Mouse (Mus musculus): ENCODE measurements around the gene Secisbp2.
A peak's percentile ranks its signal among the peaks of the same experiment; 100 is the strongest.
"Not testable (repeated sequence)": the region's sequence is repeated elsewhere in the genome, so short reads cannot be mapped to it uniquely, and the experiment has no call there.

The Secisbp2 gene

DNA sequence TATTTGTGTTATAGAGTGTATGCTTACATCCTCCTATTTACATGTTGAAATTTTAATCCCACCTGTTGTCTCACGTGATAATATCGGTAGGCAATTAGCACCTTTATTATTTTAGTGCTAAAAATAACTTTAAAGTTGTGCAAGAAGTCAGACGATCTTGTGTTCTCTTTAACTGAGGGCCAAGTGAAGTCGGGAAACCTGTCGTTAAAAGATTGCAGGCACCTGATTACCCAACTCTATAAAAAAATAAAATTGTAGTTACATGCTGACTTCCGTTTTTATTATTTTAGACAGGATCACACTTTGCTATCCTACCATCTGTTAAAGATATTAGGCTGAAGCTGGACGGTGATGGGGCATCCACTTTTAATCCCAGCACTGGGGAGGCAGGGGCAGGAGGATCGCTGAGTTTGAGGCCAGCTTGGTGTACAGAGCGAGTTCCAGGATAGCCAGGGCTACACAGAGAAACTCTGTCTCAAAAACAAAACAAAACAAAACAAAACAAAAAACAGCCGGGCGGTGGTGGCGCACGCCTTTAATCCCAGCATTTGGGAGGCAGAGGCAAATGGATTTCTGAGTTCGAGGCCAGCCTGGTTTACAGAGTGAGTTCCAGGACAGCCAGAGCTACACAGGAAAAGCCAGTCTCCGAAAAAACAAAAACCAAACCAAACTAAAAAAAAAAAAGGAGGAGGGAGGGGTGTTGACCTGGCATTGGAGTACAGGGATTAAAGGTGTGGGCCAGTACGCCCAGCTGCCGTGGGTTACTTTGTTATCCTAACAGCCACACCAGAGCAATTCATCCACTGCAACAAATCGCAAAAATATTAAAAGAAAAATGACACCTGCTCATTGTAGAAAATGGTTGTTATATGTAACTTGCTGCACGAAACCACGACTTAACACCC lies 7.3 kb upstream of the Secisbp2 start:
- no peak for DNase-seq (ENCODE audit: low spot score)

DNA sequence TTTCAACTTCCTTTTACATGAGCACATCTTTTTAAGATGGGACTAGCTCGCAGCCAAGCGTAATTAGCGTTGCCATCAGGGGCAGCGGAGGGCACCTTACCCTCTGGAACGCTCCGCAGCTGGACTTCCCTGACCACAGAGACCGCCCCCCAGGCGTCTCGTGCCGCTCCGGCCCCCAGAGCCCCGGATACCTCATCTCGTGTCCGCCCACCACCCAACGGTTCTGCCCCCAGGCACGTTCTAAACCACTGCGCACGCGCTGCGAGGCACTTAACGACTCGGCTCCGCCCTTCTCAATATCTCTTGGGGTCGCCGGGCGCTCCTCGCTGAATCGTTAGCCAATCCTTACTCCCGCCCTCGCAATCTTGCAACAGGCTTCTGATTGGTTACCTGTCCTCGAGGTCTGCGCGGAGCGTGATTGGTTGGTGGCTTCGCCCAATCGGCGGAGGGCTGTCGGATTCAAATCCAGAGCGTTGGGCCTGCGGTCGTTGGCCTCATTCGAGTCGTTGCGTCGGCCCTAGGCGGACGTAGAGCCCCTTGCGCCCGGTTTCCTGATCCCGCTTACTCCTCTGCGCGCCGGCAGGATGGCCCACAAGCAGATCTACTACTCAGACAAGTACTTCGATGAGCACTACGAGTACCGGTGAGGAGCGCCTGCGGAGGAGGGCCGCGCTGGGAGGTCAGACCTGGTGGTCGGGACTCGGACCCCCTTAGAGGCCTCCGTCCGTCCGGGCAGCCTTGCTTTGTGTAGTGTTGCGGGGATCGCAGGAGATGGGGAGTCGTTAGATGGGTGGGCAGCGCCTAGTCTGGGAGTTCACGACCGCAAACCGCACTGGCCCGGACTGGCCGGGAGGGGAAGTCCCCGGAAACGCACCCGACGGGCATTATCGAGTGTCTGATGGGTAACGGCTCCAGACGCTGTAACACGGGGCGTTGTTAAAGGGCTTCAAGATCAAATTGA lies 6.4 kb upstream of the Secisbp2 start, which contains the start of gene Cks2:
Gene Cks2 (plus strand): TSS at position 404 of the 961 bp plus-strand sequence.
- DNase-seq (ENCODE audit: low spot score) = peak; percentile 87

DNA sequence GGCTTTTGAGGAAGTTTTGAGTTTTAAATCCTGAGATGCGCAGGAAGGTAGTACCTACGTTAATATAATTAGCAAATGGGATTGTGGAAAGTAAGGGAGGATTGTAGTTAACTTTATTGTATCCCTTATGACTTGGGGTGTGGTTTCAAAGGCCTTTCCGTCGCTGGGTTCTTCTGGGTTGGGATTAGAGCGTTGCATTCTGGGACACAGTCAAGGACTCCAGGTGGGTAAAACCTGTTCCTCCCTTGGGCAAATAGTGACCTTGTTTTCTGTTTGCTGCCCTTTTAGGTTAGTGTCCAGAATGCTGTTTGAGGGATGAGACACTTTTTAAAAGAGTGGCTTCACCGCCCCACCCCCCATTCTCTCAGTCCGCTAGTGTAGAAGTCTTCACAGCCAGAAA lies 5.6 kb upstream of the Secisbp2 start:
- no peak for DNase-seq (ENCODE audit: low spot score)

DNA sequence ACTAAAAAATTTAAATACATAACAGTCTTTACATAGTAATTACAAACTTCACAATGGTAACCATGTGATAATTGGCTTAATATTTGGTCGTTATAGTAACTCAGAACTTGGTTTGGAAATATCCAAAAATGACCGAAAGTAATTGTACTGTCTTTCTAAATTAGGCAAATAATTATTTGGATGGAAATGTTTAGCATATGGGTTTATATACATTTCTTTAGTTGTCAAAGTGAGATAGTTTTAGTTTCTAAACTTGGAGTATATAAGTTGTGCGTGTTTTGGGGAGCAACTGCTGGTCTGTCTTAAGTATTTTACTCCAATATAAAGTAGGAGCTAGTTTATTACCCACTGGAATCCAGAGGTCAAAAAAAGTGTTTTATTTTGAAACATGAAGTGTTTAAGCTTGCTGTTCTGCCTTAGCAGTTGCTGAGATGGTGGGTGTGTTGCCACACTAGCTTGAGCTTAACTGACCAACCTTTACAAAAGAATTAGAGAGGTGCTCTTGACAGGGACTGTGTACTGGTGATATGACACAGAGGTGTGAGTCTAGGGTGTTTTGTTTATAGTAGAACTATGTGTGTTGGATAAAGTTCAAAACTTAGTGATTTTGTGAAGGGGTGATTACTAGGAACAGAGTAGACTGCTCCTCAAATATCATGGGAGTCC lies 5.0 kb upstream of the Secisbp2 start:
- no peak for DNase-seq (ENCODE audit: low spot score)

DNA sequence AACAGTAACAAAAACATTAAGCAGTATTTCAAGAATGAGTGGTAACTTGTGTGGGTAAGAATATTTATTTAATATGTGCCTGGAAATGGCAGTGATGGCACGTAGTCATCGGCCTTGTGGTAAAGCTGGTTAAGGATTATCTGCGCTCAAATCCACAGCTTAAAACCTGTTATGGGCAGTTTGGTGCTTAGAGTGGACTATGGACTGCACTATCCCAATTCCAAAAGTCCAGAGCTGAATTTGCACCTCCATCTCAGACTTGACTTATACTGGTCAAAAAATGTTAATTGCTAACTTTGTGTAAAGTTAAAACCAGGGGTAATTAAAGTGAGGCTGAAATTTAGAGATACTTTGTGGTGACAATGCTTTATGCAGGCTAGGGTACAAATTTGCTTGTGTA lies 3.7 kb upstream of the Secisbp2 start:
- no peak for DNase-seq (ENCODE audit: low spot score)

DNA sequence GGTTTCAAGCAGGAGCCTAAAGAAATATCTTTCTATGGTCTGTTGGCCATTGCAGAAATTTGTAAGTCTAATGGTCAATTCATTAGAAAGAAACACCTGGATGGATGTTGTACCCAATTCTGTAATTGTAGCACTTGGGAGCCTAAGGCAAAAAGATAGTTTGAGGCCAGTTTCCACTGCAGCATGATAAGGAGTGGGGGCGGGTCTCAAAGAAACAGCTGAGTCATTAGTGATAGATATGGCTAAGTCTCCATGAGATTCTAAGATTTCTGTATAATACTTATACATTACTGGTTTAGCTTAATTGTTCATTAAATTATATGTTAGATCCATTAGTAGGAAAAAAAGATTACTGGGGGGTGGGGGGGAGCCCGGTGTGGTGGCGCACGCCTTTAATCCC lies 3.3 kb upstream of the Secisbp2 start:
- no peak for DNase-seq (ENCODE audit: low spot score)

DNA sequence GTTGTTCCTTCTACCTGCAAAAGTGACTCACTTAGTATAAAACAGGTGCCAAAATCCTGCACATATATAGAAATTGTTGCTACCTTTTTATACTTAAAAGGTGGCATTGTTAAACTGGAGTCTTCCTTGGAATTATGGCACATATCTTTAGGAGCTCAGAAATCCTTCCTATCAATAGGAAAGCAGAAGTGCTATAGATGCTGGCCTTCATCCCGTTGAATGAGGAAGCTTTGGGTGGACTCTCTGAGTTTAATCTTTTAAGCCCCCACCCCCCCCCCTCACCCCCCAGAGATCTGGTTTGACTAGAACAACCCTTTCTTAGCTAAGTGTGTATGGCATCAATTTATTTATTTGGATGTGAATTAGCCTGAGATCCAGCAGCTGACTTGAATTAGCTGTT lies 1.8 kb upstream of the Secisbp2 start:
- DNase-seq (ENCODE audit: low spot score) = no peak

DNA sequence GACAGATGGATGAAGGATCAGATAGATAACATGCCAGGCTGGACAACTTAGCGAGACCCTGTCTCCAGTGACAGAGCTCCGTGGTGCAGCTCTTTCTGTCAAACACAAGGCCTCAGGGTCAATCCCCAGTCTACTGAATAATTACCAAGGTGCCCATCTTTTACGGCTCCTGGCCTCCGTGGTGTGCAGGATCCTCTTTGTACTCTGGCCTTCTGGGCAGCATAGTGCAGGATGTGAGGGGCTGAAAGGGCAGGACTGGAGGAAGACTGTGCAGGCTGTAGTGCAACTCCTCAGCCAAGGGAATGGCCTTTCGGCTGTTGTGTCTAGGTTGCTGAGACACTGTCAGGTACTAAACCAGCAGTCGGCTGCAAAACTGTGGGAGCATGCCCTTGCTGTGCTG lies 1.7 kb downstream of the Secisbp2 start:
- no peak for DNase-seq (ENCODE audit: low spot score)

DNA sequence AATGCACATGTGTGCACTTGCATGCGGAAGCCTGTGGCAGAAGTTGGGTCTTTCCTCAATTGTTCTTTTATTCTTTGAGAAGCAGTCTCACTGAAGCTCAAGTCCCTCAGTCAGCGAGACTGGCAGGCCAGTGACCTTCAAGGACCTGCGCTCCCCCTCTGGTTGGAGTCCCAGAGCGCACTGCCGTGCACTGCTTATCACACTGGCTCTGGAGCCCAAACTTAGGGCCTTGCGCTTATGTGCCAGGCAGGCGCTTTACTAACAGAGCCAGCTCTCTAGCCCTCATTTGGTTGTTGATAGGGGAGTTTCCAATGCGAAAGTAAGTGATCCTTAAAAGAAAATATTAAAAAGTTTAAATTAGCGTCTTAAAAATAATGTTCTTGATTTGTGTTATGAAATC lies 2.5 kb downstream of the Secisbp2 start:
- no peak for DNase-seq (ENCODE audit: low spot score)

DNA sequence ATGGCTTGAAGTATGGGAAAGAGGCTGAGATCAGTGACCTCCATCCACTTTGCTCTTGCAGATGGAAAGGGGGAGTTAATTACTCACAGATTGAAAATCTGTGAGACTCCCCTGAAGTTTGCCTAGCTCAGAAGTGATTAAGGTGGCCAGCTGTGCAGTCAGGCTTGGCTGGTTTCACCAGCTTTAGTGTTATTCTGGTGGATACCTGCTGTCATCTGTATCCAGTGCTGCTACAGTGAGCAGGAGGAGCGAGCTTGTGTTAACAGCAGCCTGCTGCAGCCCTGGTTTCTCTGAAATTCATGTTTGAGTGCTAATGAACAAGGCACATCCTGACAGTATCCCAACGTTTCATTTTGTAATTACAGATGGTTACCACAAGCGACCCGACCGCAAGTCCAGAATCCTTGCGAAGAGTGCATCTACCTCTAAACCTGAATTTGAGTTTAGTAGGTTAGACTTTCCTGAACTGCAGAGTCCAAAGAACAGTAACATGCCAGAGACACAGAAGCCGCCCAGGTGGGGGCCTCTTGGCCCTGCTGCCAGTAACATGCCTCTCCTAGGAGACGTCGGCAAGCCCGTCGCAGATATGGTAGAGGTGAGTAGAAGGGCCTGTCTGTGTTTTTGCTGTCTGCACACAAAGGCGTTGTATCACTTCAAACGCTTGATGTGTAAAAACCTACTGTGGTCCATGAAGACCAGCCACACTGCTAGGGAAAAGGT lies 5.2 kb downstream of the Secisbp2 start:
- no peak for DNase-seq (ENCODE audit: low spot score)

DNA sequence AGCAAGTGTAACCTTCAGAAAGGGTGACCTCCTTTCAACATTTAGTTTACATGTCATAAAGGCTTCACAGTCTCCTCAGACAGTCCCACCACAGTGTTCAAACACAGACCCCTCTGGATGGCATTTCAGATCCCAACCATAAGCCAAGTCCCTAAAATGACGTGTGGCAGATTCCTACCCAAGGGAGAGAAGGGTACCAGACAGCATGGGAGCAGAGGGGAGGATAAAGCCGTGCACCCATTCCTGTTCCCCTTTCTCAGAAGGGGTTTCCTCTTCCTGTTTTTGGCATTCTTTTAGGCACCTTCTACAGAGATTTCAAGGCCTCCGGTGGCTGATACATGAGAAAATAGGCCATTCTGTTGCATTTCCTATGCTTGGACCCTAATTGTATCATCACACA lies 6.6 kb downstream of the Secisbp2 start:
- DNase-seq (ENCODE audit: low spot score) = no peak

DNA sequence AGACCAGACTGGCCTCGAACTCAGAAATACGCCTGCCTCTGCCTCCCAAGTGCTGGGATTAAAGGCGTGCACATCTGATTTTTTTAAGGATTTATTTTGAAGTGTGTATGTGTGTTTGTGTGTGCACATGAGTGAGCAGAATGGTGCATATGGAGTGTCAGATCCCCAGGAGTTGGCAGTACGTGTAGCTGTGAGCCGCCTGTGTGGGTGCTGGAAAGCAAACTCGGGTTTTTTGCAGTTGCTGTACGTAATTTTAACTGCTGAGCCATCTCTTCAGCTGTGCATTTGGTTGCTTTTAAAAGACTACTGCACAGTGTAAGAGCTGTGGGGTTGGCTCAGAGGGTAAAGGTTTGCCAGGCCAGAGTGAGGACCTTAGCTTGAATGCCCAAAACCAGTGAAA lies 8.1 kb downstream of the Secisbp2 start:
- DNase-seq (ENCODE audit: low spot score) = no peak

DNA sequence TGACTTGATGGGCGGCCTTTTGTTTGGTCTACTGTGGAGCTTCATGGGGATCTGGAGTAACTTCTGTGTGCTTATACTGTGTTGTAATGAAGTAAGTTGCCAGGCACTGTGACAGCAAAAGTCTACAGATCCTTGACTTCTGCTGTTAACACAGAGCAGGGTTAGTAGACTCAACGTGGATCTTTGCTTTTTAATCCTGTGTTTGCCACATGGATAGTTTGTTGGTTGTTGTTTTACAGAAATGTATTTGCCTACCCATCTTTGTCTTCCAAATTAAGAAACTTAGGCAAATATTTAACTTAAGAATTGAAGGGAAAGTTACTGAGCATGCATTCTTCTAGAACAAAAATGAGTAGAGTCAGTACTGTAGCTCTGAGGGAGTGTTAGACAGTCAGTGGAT lies 12.1 kb downstream of the Secisbp2 start:
- DNase-seq (ENCODE audit: low spot score) = no peak

DNA sequence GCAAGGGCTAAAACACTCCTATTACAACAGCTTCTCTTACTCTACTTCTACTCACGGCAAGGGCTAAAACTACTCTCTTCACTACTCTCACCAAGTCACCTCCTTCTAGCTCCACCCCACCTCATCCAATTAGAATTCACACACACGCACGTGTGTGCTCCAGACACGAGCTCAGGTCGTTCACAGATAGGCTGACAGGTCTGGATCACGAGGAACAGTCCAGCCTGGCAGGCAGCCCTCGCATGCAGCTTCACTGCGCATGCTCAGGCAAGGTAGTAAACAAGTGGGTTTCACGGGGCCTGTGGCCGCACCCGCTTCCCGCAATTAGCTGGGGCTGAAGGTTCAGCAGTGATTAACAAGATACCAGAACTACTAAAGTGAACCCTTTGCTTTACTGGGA lies 16.7 kb downstream of the Secisbp2 start:
- not testable (repeated sequence) for DNase-seq (ENCODE audit: low spot score)

DNA sequence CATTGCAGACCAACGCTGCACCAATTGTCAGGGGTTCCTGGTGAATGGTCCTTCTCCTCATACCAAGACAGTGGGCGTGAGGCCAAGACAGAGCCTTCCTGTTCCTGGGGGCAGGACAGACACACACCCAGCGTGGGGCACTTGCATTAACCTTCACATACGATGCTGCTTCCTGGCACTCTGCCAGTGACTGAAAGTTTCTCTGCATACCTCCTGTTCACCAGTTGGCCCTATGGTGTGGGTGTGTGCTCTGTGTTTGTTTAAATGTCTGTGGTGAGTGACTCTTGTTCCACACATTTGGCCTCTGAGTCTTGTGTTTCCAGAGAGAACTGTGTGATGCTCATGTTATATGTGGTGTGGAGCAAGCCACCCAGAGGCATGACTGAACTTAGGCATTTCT lies 25.1 kb downstream of the Secisbp2 start:
- no peak for DNase-seq (ENCODE audit: low spot score)

DNA sequence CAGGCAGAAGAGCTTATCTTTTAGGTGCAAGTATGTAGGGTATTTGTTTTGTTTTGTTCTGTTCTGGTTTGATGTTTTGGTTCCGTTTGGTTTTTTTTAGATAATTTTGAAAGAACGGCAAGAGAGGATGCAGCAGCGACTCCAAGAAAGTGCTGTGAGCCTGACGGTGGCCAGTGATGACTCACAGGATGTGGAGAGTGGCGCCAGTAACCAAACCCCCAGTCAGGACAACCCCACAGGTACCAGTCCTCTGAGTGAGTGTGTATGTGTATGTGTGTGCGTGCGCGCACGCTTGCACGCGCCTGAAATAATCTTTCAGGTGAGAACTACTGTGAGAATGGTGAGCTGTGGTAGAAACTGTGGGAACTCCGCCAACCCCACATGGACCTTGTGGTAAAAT lies 25.5 kb downstream of the Secisbp2 start:
- no peak for DNase-seq (ENCODE audit: low spot score)

DNA sequence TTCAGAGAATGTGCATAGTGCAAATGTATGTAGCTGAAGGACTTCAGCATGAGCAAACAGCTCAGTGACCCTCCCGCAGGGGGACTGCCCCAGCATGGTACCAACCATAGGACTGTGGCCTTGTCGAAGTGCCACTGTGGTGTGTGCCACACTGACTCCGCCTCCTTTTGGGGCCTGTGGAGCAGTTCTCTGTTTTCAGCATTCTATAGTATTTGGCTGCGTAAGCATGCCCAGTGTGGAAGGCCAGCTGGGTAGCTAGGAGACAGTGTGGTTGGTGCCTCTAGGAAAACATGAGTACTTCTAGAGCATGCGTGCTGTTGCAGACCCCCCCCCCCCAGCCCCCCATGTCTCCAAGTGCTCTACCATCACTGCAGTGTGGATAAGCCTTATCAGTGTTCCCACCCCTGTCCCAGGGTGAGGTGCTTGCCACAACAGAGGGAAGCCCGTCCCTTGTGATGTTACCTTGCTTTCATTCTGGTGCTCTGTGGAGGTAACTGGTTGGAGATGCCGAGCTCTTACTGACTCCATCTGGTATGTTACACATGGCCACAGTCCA lies 26.2 kb downstream of the Secisbp2 start:
- no peak for DNase-seq (ENCODE audit: low spot score)

DNA sequence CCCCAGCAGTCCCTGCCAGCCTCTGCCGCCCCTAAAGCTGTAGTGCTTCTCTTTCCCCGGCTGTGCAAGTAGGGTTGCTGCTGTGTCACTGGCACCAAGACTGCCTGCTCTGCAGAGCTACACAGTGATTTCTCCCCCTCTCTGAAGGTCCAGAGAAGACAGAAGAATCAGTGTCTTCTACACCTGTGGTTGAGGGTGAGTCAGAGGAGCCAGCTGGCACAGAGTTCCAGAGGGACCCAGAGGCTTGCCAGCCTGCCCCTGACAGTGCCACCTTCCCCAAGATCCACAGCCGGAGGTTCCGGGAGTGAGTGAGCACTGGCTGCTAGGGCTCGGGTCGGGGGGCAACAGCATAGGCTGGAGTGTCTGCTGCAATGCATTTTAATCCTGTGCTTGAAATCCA lies 27.2 kb downstream of the Secisbp2 start:
- no peak for DNase-seq (ENCODE audit: low spot score)

DNA sequence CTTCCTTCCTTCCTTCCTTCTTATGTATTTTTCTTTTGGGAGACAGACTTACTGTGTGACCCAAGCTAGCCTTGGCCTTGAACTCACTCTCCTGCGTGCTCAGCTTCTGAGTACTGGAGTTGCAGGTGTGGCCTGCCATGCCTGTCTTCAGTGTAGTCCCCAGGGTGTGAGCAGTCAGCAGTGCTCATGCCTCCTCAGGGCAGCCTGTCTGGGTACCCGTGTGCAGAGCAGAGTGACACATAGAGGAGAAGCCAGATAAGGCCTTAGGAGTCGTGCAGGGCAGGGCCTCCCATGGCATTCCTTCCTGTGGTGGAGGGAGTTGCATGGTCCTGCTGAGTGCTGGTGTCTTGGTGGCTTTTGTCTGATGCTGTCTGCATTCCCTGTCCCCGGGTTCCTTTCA lies 27.8 kb downstream of the Secisbp2 start:
- no peak for DNase-seq (ENCODE audit: low spot score)

DNA sequence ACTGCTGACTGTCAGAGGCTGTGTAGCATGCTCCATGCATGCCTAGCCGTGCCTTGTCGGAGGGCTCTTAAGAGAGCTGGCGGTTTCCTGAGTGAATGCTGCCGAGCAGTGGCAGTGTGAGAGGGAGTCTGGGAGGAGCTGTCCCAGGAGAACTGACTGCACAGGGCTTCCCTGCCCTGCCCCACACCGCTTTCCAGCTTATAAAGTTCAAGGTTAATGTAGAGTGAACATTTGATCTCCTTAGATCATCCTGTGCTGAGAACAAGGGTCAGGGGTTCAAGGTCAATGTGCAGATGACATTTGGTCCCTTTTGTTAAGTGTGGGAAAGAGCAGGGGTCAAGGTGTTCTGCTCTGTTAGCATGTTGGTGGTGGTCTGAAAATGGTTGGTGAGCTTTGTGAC lies 29.6 kb downstream of the Secisbp2 start:
- DNase-seq (ENCODE audit: low spot score) = no peak

DNA sequence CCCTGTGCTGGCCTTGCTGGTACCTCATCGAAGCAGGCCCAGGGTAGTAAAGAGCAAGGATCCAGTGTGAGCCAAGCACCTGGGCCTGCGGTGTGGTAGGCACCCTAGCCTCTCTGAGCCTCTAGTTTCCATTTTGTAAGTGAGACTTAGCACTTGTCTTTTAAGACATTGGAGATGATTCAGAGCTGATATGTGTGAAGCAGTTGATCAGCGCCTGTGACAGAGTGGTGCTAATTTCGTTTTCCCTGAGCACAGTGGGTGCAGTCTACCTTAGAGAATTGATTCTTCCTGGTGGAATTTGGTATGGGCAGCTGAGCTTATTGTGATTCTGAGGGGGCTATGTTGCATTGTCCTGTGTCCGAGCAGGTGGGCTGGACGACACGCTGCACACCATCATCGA lies 30.1 kb downstream of the Secisbp2 start:
- no peak for DNase-seq (ENCODE audit: low spot score)

All from ovary, postnatal 10 days (tissue).